Mouse (Mus musculus) megakaryocyte, embryonic 14.5 days (primary cell): ENCODE results near the gene Cks2. TPM values are rescaled to one million over a fixed set of nuclear protein-coding genes. Genes with fewer than 3 reads are reported as not detected.

ENCODE experiments used
- H3K27me3 ChIP-seq: replicated peaks from 2 replicates; pipeline ENCODE3; 2012; ENCODE audit warnings: inconsistent platforms
- H3K36me3 ChIP-seq: replicated peaks from 2 replicates; pipeline ENCODE3; 2012; ENCODE audit warnings: low read length, inconsistent platforms, mixed read lengths
- H3K4me1 ChIP-seq: 2 replicates; pipeline ENCODE4 v1.6.1; 2012; ENCODE audit warnings: inconsistent platforms
- H3K4me3 ChIP-seq: replicated peaks from 2 replicates; pipeline ENCODE3; 2012; ENCODE audit warnings: moderate library complexity, mild to moderate bottlenecking, inconsistent platforms
- H3K9me3 ChIP-seq: 2 replicates; pipeline ENCODE4 v1.6.1; 2012; ENCODE audit warnings: inconsistent platforms
- FLI1 ChIP-seq: IDR thresholded peaks from 2 replicates; pipeline ENCODE4 v1.6.1; 2012; ENCODE audit warnings: low read length, inconsistent platforms, mixed read lengths
- GATA1 ChIP-seq: IDR thresholded peaks from 3 replicates; pipeline ENCODE4 v1.6.1; 2012; ENCODE audit warnings: mixed read lengths, low read length, inconsistent platforms, borderline replicate concordance
- polyA plus RNA-seq: library from polyadenylated mRNA; stranded (reverse); fragments of >175 nt; gene quantifications from 2 replicates; pipeline ENCODE4 v1.2.3, GENCODE M21; 2012; ENCODE audit warnings: low replicate concordance; ENCODE audit not compliant: insufficient read depth

Gene Cks2
- polyA plus RNA-seq, 1 experiment = 117 TPM

DNA sequence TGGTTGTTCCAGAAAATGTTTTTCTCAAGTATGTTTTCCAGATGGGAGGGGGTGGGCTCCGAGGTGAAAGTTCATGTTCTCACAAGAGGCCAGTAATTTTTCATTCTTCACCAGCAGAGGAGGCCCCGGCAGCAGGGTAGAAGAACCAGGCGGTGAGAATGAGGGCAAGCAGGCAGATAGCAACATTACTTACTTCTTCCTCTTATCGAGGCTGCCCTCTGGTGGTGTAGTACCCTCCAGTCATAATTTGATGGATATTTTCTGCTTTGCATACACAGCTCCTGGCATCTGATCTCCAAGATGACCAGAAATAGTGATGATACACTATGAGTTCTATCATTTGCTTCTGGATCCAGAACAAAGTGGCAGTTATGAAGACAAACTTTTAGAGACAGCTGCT is 6.1 kb upstream of the Cks2 start:
- Histone ChIP-seq H3K9me3 (no peaks in the 10 kb centered on the region; the same call in 1 of the 2 replicates), H3K4me3 (no peak overlapping the region), H3K36me3 (no peaks in the 10 kb centered on the region), H3K4me1 (peaks cover 11% of the 10 kb centered on the region), H3K27me3 (no peaks in the 10 kb centered on the region)
- TF ChIP-seq FLI1 (no peak), GATA1 (no peak)

- Histone ChIP-seq H3K36me3 (no peaks in the 10 kb centered on the region), H3K9me3 (no peaks in the 10 kb centered on the region; the same call in 1 of the 2 replicates), H3K4me3 (no peak overlapping the region), H3K4me1 (peaks cover 18% of the 10 kb centered on the region), H3K27me3 (no peaks in the 10 kb centered on the region)
- TF ChIP-seq FLI1 (no peak), GATA1 (no peak)
These were observed 3.6 kb upstream of the Cks2 start for GRCm38 (mm10) chr13:51641424-51641823.

- H3K4me3 ChIP-seq = no peak overlapping the region
- no peaks in the 10 kb centered on the region; the same call in 1 of the 2 replicates for H3K9me3 ChIP-seq
- H3K4me1 ChIP-seq = peaks cover 25% of the 10 kb centered on the region
- H3K27me3 ChIP-seq = no peaks in the 10 kb centered on the region
- TF ChIP-seq FLI1 (no peak), GATA1 (no peak)
- no peaks in the 10 kb centered on the region for H3K36me3 ChIP-seq
These were observed 2.8 kb upstream of the Cks2 start for GRCm38 (mm10) chr13:51642171-51642778.

- Histone ChIP-seq H3K27me3 (no peaks in the 10 kb centered on the region), H3K36me3 (peaks cover 6% of the 10 kb centered on the region), H3K9me3 (no peaks in the 10 kb centered on the region; the same call in 1 of the 2 replicates), H3K4me3 (peak overlapping the region; percentile 98), H3K4me1 (peaks cover 38% of the 10 kb centered on the region)
- no peak for TF ChIP-seq FLI1
- TF ChIP-seq GATA1 = no peak
These were observed 856 bp upstream of the Cks2 start for GRCm38 (mm10) chr13:51643924-51644828.

- Histone ChIP-seq H3K4me3 (peak overlapping the region; percentile 98), H3K36me3 (peaks cover 18% of the 10 kb centered on the region), H3K27me3 (no peaks in the 10 kb centered on the region), H3K9me3 (no peaks in the 10 kb centered on the region), H3K4me1 (peaks cover 46% of the 10 kb centered on the region)
- TF ChIP-seq GATA1 (no peak), FLI1 (no peak)
These were observed 840 bp downstream of the Cks2 start for GRCm38 (mm10) chr13:51645872-51646271.

- peaks cover 51% of the 10 kb centered on the region for H3K4me1 ChIP-seq
- H3K9me3 ChIP-seq = no peaks in the 10 kb centered on the region
- no peaks in the 10 kb centered on the region for H3K27me3 ChIP-seq
- peaks cover 23% of the 10 kb centered on the region for H3K36me3 ChIP-seq
- peak overlapping the region; percentile 98 for H3K4me3 ChIP-seq
- TF ChIP-seq GATA1 (no peak), FLI1 (no peak)
These were observed 1.5 kb downstream of the Cks2 start for GRCm38 (mm10) chr13:51646362-51647027.

DNA sequence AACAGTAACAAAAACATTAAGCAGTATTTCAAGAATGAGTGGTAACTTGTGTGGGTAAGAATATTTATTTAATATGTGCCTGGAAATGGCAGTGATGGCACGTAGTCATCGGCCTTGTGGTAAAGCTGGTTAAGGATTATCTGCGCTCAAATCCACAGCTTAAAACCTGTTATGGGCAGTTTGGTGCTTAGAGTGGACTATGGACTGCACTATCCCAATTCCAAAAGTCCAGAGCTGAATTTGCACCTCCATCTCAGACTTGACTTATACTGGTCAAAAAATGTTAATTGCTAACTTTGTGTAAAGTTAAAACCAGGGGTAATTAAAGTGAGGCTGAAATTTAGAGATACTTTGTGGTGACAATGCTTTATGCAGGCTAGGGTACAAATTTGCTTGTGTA is 2.7 kb downstream of the Cks2 start:
- H3K4me1 ChIP-seq = peaks cover 53% of the 10 kb centered on the region
- peaks cover 27% of the 10 kb centered on the region for H3K36me3 ChIP-seq
- H3K4me3 ChIP-seq = peak overlapping the region; percentile 98
- H3K27me3 ChIP-seq = no peaks in the 10 kb centered on the region
- H3K9me3 ChIP-seq = no peaks in the 10 kb centered on the region
- TF ChIP-seq FLI1 (no peak), GATA1 (no peak)

- H3K4me3 ChIP-seq = peak overlapping the region; percentile 28
- TF ChIP-seq FLI1 (no peak), GATA1 (no peak)
- H3K4me1 ChIP-seq = peaks cover 58% of the 10 kb centered on the region
- H3K9me3 ChIP-seq = no peaks in the 10 kb centered on the region
- H3K36me3 ChIP-seq = peaks cover 32% of the 10 kb centered on the region
- no peaks in the 10 kb centered on the region for H3K27me3 ChIP-seq
These were observed 3.2 kb downstream of the Cks2 start for GRCm38 (mm10) chr13:51648237-51648636.

- H3K9me3 ChIP-seq = no peaks in the 10 kb centered on the region
- TF ChIP-seq FLI1 (no peak), GATA1 (no peak)
- peaks cover 46% of the 10 kb centered on the region for H3K36me3 ChIP-seq
- H3K4me3 ChIP-seq = no peak overlapping the region
- no peaks in the 10 kb centered on the region for H3K27me3 ChIP-seq
- H3K4me1 ChIP-seq = peaks cover 55% of the 10 kb centered on the region
These were observed 4.7 kb downstream of the Cks2 start for GRCm38 (mm10) chr13:51649740-51650139.

- peaks cover 57% of the 10 kb centered on the region for H3K4me1 ChIP-seq
- peaks cover 64% of the 10 kb centered on the region for H3K36me3 ChIP-seq
- no peaks in the 10 kb centered on the region for H3K27me3 ChIP-seq
- no peaks in the 10 kb centered on the region for H3K9me3 ChIP-seq
- TF ChIP-seq GATA1 = no peak
- peak; percentile 64; the same call in 1 of the 2 replicates for TF ChIP-seq FLI1
- H3K4me3 ChIP-seq = peak within 1 kb of the TSS; percentile 96
These were observed 6.5 kb downstream of the Cks2 start, which contains the start of gene Secisbp2 for GRCm38 (mm10) chr13:51651408-51652064. Secisbp2 (plus strand) TSS chr13:51651697.
